Mouse (Mus musculus): Measurements from ENCODE around the gene Mta2. TPM values are rescaled to one million over a fixed set of nuclear protein-coding genes. Genes with fewer than 3 reads are reported as not detected.
A peak's percentile ranks its signal among the peaks of the same experiment; 100 is the strongest.

The Mta2 gene
- total RNA-seq, 1 experiment from 2014 or later: 104 TPM

GRCm38 (mm10) chr19:8992769-8993624, 51.3 kb downstream of the Mta2 start:
- DNase-seq: peak; percentile 82

- no peak for DNase-seq
Measured at GRCm38 (mm10) chr19:8993625-8993912, 51.9 kb downstream of the Mta2 start.

- DNase-seq: no peak
Measured at GRCm38 (mm10) chr19:8994813-8995607, 53.3 kb downstream of the Mta2 start.

DNA sequence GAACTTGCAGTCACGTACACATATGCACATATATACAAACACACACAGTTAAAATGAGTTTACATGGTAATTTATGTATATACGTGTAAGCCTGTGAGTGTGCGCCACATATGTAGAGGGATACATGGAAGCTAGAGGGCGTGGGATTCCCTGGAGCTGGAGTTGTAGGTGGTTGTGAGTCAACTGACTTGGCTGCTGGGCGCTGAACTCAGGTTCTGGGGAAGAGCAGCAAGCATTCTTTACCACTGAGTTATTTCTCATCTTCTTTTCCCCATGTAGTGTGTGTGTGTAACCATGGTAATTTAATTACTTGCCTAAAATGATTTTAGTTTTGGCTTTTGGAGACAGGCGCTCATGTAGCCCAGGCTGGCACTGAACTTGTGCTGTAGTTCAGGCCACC, 54.9 kb downstream of the Mta2 start:
- no peak for DNase-seq

GRCm38 (mm10) chr19:8997546-8997945, 55.9 kb downstream of the Mta2 start:
- peak; percentile 83 for DNase-seq

- no peak for DNase-seq
Measured at GRCm38 (mm10) chr19:8998546-8998945, 56.9 kb downstream of the Mta2 start.

GRCm38 (mm10) chr19:8999223-8999622, 57.5 kb downstream of the Mta2 start:
- DNase-seq: no peak

Other genes with a start within 250 kb of the Mta2 start
- gene Slc3a2, start 218.5 kb upstream of the Mta2 start, total RNA-seq (2021): 269 and 403 TPM in 2 replicates
- gene Wdr74, start 206.0 kb upstream of the Mta2 start, total RNA-seq (2021): 52.0 and 57.7 TPM in 2 replicates
- gene 1700092M07Rik, start 201.2 kb upstream of the Mta2 start, total RNA-seq (2021): 2.6 and 2.8 TPM in 2 replicates
- 92.3 and 106 TPM in 2 replicates for gene Stx5a, start 200.5 kb upstream of the Mta2 start, total RNA-seq (2021)
- gene Nxf1, start 184.8 kb upstream of the Mta2 start, total RNA-seq (2021): 128 and 179 TPM in 2 replicates
- 122 and 123 TPM in 2 replicates for gene Tmem223, start 170.9 kb upstream of the Mta2 start, total RNA-seq (2021)
- 56.4 and 75.9 TPM in 2 replicates for gene Tmem179b, start 167.4 kb upstream of the Mta2 start, total RNA-seq (2021)
- gene Taf6l, start 155.5 kb upstream of the Mta2 start, total RNA-seq (2021): 15.1 and 23.1 TPM in 2 replicates
- gene Polr2g, start 143.3 kb upstream of the Mta2 start, total RNA-seq (2021): 96.3 and 103 TPM in 2 replicates
- gene Zbtb3, start 139.3 kb upstream of the Mta2 start, total RNA-seq (2021): 2.4 and 3.9 TPM in 2 replicates
- gene Ttc9c, start 122.5 kb upstream of the Mta2 start, total RNA-seq (2021): 32.7 and 41.1 TPM in 2 replicates
- 72.0 and 83.0 TPM in 2 replicates for gene Hnrnpul2, start 121.9 kb upstream of the Mta2 start, total RNA-seq (2021)
- gene AC129217.1, start 112.1 kb upstream of the Mta2 start, total RNA-seq (2021): 23.5 TPM in 1 of 2 replicates, not detected in the other
- 139 and 169 TPM in 2 replicates for gene Bscl2, start 104.4 kb upstream of the Mta2 start, total RNA-seq (2021)
- gene Gng3, start 102.7 kb upstream of the Mta2 start, total RNA-seq (2021): 5.3 and 6.1 TPM in 2 replicates
- gene Lrrn4cl, start 91.1 kb upstream of the Mta2 start, total RNA-seq (2021): 1.4 and 1.8 TPM in 2 replicates
- gene Ubxn1, start 70.4 kb upstream of the Mta2 start, total RNA-seq (2021): 206 and 217 TPM in 2 replicates
- gene Uqcc3, start 61.0 kb upstream of the Mta2 start, total RNA-seq (2021): 70.0 and 72.2 TPM in 2 replicates
- 5.9 and 23.7 TPM in 2 replicates for gene Lbhd1, start 58.1 kb upstream of the Mta2 start, total RNA-seq (2021)
- not detected in 2 replicates for gene Gm49403, start 57.9 kb upstream of the Mta2 start, total RNA-seq (2021)
- 48.8 and 57.4 TPM in 2 replicates for gene 1810009A15Rik, start 53.0 kb upstream of the Mta2 start, total RNA-seq (2021)
- not detected in 2 replicates for gene Gm49416, start 52.9 kb upstream of the Mta2 start, total RNA-seq (2021)
- gene Ints5, start 48.9 kb upstream of the Mta2 start, total RNA-seq (2021): 23.5 and 26.7 TPM in 2 replicates
- gene Ganab, start 43.8 kb upstream of the Mta2 start, total RNA-seq (2021): 196 and 200 TPM in 2 replicates
- gene B3gat3, start 21.5 kb upstream of the Mta2 start, total RNA-seq (2021): 58.5 and 60.9 TPM in 2 replicates
- 33.4 and 33.8 TPM in 2 replicates for gene Rom1, start 12.5 kb upstream of the Mta2 start, total RNA-seq (2021)
- 57.2 and 67.5 TPM in 2 replicates for gene Eml3, start 12.3 kb upstream of the Mta2 start, total RNA-seq (2021)
- 23.1 and 23.6 TPM in 2 replicates for gene Tut1, start 12.0 kb downstream of the Mta2 start, total RNA-seq (2021)
- 327 and 416 TPM in 2 replicates for gene Eef1g, start 25.2 kb downstream of the Mta2 start, total RNA-seq (2021)
- gene Ahnak, start 47.4 kb downstream of the Mta2 start, total RNA-seq (2021): 93.0 and 106 TPM in 2 replicates
- gene Scgb1a1, start 146.1 kb downstream of the Mta2 start, total RNA-seq (2021): not detected in 2 replicates
- gene Asrgl1, start 193.8 kb downstream of the Mta2 start, total RNA-seq (2021): 8.0 and 12.2 TPM in 2 replicates